Mouse (Mus musculus) liver, embryonic 14.5 days (tissue): ENCODE data around the gene Dusp1.

Source experiments
- CTCF ChIP-seq: IDR thresholded peaks from 2 replicates; pipeline ENCODE4 v1.5.1; 2016; ENCODE audit warnings: antibody characterized with exemption, low read depth, control low read depth
- EP300 ChIP-seq: IDR thresholded peaks from 2 replicates; pipeline ENCODE4 v1.6.1; 2016; ENCODE audit warnings: antibody characterized with exemption, low read depth

GRCm38 (mm10) chr17:26467619-26468018 is 94.3 kb downstream of the Dusp1 start:
- TF ChIP-seq CTCF (no peak), EP300 (no peak)
